Mouse (Mus musculus) hindbrain, embryonic 15.5 days (tissue): ENCODE measurements around the gene Twist2. TPM values are rescaled to one million over a fixed set of nuclear protein-coding genes. Genes with fewer than 3 reads are reported as not detected.

Experiments
- ATAC-seq: fragments of 200-750 bp; cut with Nextera tagmentation; 2 replicates; pipeline ENCODE4 v1.8.0; 2017; ENCODE audit warnings: low read depth, moderate number of reproducible peaks, moderate TSS enrichment; ENCODE audit not compliant: low FRiP score
- H3K27ac ChIP-seq: fragments of 300-500 bp; sonication (generic); replicated peaks from 2 replicates; pipeline ENCODE4 v1.5.1; 2015; ENCODE audit warnings: mild to moderate bottlenecking, inconsistent platforms
- H3K27me3 ChIP-seq: fragments of 300-500 bp; sonication (generic); 2 replicates; pipeline ENCODE4 v1.6.1; 2015; ENCODE audit warnings: control low read depth, inconsistent platforms
- H3K36me3 ChIP-seq: fragments of 300-500 bp; sonication (generic); 2 replicates; pipeline ENCODE4 v1.6.1; 2015; ENCODE audit warnings: control low read depth, inconsistent platforms
- H3K4me1 ChIP-seq: fragments of 300-500 bp; sonication (generic); replicated peaks from 2 replicates; pipeline ENCODE4 v1.6.1; 2015; ENCODE audit warnings: control low read depth, inconsistent platforms
- H3K4me2 ChIP-seq: fragments of 300-500 bp; sonication (generic); 2 replicates; pipeline ENCODE4 v1.6.1; 2015; ENCODE audit warnings: moderate library complexity, mild to moderate bottlenecking, inconsistent platforms
- H3K4me3 ChIP-seq: fragments of 300-500 bp; sonication (generic); 2 replicates; pipeline ENCODE4 v1.5.1; 2015; ENCODE audit warnings: mild to moderate bottlenecking, inconsistent platforms
- H3K9ac ChIP-seq: fragments of 300-500 bp; sonication (generic); 2 replicates; pipeline ENCODE4 v1.6.1; 2015; ENCODE audit warnings: inconsistent platforms
- H3K9me3 ChIP-seq: fragments of 300-500 bp; sonication (generic); 2 replicates; pipeline ENCODE4 v1.6.1; 2016; ENCODE audit warnings: control low read depth, inconsistent platforms
- WGBS: fragments of 180-500 bp; shearing (Covaris S2); methylation state at CpG from one replicate; pipeline ENCODE4 v1.1.7; 2015; 5-methylcytosine and 5-hydroxymethylcytosine counted together
- polyA plus RNA-seq: library from polyadenylated mRNA; unstranded; fragments of >200 nt; fragmentation: Nextera tagmentation; extraction: Ambion mirVana; gene quantifications from 2 replicates; pipeline ENCODE4 v1.2.1, GENCODE M21; 2015

Twist2 gene
- polyA plus RNA-seq, 1 experiment from 2014 or later = 1.9 TPM

DNA sequence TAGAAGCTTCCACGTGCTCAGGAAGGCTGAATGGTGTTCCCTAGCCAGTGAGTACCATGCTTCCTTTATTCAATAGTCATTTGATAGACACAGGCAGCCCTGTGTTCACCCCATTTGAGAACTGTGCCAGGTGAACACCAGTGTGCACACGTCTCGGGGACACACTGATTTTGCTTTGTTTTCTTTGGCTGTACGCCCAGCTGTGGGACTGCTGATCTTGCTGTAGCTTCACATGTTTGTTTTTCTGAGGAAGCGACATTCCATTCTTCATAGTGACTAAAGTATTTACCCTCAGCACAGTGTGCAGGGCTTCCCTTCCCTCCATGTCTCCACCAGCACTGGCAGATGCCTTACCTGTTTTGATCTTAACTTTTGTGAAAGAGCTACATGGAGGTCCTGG lies 81.9 kb downstream of the Twist2 start:
- H3K4me1 ChIP-seq = no peaks in the 10 kb centered on the region
- no peak for ATAC-seq
- H3K27me3 ChIP-seq = no peaks in the 10 kb centered on the region
- 66% methylated on average over 5 of the region's 5 CpGs for WGBS
- H3K27ac ChIP-seq = no peak overlapping the region
- H3K4me2 ChIP-seq = no peak overlapping the region
- H3K9me3 ChIP-seq = no peaks in the 10 kb centered on the region
- no peak overlapping the region for H3K4me3 ChIP-seq
- no peak overlapping the region for H3K9ac ChIP-seq
- no peaks in the 10 kb centered on the region for H3K36me3 ChIP-seq

DNA sequence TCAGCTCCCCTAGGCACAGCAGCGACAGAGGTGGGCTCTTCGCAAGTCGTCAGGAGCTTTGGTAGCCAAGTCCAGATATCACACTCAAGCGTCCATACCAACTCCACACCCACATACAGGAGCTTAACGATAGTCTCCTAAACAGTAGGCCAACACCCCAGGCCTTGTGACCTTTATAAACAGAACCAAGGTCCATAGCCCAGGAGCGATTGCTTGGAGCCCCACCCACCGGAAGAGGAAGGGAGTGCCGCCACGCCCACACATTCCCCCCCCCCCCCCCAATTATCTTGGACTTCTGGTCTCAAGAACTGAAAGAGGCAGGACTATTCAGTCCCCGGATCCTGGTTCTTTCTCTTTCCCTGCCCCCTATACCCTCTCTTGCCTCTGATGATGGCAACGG lies 92.3 kb downstream of the Twist2 start:
- Histone ChIP-seq H3K27me3 (no peaks in the 10 kb centered on the region), H3K36me3 (no peaks in the 10 kb centered on the region), H3K9me3 (no peaks in the 10 kb centered on the region), H3K4me2 (no peak overlapping the region), H3K4me1 (no peaks in the 10 kb centered on the region), H3K27ac (no peak overlapping the region), H3K9ac (no peak overlapping the region), H3K4me3 (no peak overlapping the region)
- ATAC-seq = no peak
- 94% methylated on average over 11 of the region's 11 CpGs for WGBS

DNA sequence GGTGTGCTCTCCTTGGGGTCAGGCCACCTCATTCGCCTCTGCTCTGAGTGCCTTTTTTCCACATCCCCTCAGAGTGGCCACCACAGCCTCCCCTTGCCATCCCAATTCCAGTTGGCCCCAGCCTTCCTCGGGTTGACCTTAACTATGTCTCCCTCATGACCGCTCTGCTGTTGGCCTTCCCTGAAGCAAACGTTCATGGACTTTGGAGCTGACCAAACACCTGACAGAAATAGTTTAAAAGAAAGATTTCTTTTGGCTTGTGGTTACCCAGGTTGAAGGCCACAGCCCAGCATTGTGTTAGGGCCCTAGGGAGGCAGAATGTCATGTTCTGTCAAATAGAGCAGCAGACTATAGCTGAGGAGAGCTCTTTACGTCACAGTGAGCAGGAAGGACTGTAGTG lies 93.0 kb downstream of the Twist2 start:
- WGBS = 93% methylated on average over 5 of the region's 5 CpGs

DNA sequence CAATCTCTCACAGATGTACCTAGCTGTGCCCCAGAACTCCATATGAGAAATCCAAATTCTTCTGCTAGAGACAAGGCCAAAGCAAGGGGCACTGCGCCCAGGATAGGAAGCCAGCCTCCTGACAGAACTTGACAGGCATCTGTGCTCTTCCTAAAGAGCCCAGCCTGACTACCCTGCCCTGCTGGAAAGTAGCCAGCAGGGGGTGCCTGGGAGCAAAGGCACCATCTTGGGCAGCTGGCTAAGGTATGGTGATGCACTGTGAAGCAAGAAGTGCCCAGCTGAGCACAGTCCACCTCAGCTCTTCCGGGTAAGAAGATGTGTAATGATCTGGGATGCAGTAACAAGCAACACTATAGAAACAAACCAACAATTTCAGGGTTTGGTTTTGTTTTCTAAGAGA lies 95.8 kb downstream of the Twist2 start:
- ATAC-seq = no peak
- Histone ChIP-seq H3K9ac (no peak overlapping the region), H3K27ac (no peak overlapping the region), H3K36me3 (no peaks in the 10 kb centered on the region), H3K9me3 (no peaks in the 10 kb centered on the region), H3K4me1 (no peaks in the 10 kb centered on the region), H3K27me3 (no peaks in the 10 kb centered on the region), H3K4me3 (no peak overlapping the region), H3K4me2 (no peak overlapping the region)
- WGBS = 84% methylated on average over 2 of the region's 2 CpGs

More for the DNA sequence above, 93.0 kb downstream of the Twist2 start:
- Histone ChIP-seq H3K4me1 (no peaks in the 10 kb centered on the region), H3K36me3 (no peaks in the 10 kb centered on the region), H3K27me3 (no peaks in the 10 kb centered on the region), H3K9me3 (no peaks in the 10 kb centered on the region), H3K4me2 (no peak overlapping the region), H3K9ac (no peak overlapping the region), H3K4me3 (no peak overlapping the region), H3K27ac (no peak overlapping the region)
- no peak for ATAC-seq
